Mouse (Mus musculus): ENCODE measurements around the gene Tnnc1. TPM values are rescaled to one million over a fixed set of nuclear protein-coding genes. Genes with fewer than 3 reads are reported as not detected.

The Tnnc1 gene
- polyA plus RNA-seq, 1 experiment: 24.4 TPM

- no peaks in the 10 kb centered on the region; the same call in 1 of the 2 replicates for H3K4me1 ChIP-seq (ENCODE audit: control insufficient read depth, insufficient read depth, insufficient read length, low read length)
- no peak overlapping the region for H3K27ac ChIP-seq (replicated peaks; ENCODE audit: low read depth, low read length)
- no peak overlapping the region for H3K4me3 ChIP-seq (ENCODE audit: insufficient read depth, low read depth, low read length)
Measured at GRCm38 (mm10) chr14:31248396-31248795, 40.3 kb downstream of the Tnnc1 start.

GRCm38 (mm10) chr14:31250222-31251083 lies 42.3 kb downstream of the Tnnc1 start:
- peak overlapping the region; percentile 85 for H3K4me3 ChIP-seq (ENCODE audit: insufficient read depth, low read depth, low read length)
- peak overlapping the region; percentile 96 for H3K27ac ChIP-seq (replicated peaks; ENCODE audit: low read depth, low read length)

GRCm38 (mm10) chr14:31251084-31251604 lies 43.0 kb downstream of the Tnnc1 start, which contains the start of the genes Phf7 and Bap1:
Phf7 (minus strand) TSS chr14:31251317.
Bap1 (plus strand) TSS chr14:31251450.
- peak within 1 kb of the TSS; percentile 85 for H3K4me3 ChIP-seq (ENCODE audit: insufficient read depth, low read depth, low read length)

More at GRCm38 (mm10) chr14:31250222-31251083, 42.3 kb downstream of the Tnnc1 start:
- H3K4me1 ChIP-seq (ENCODE audit: control insufficient read depth, insufficient read depth, insufficient read length, low read length): no peaks in the 10 kb centered on the region; the same call in 1 of the 2 replicates

GRCm38 (mm10) chr14:31251626-31252025 lies 43.5 kb downstream of the Tnnc1 start:
- Histone ChIP-seq H3K4me3 (ENCODE audit: insufficient read depth, low read depth, low read length) (peak overlapping the region; percentile 79), H3K4me1 (ENCODE audit: control insufficient read depth, insufficient read depth, insufficient read length, low read length) (no peaks in the 10 kb centered on the region; the same call in 1 of the 2 replicates), H3K27ac (replicated peaks; ENCODE audit: low read depth, low read length) (peak overlapping the region; percentile 53)

More at GRCm38 (mm10) chr14:31251084-31251604, 43.0 kb downstream of the Tnnc1 start, which contains the start of the genes Phf7 and Bap1:
- H3K27ac ChIP-seq (replicated peaks; ENCODE audit: low read depth, low read length): peak within 1 kb of the TSS; percentile 96
- H3K4me1 ChIP-seq (ENCODE audit: control insufficient read depth, insufficient read depth, insufficient read length, low read length): no peaks in the 10 kb centered on the region; the same call in 1 of the 2 replicates

- no peak overlapping the region for H3K27ac ChIP-seq (replicated peaks; ENCODE audit: low read depth, low read length)
- peak overlapping the region; percentile 79 for H3K4me3 ChIP-seq (ENCODE audit: insufficient read depth, low read depth, low read length)
- H3K4me1 ChIP-seq (ENCODE audit: control insufficient read depth, insufficient read depth, insufficient read length, low read length): no peaks in the 10 kb centered on the region; the same call in 1 of the 2 replicates
Measured at GRCm38 (mm10) chr14:31252091-31252490, 44.0 kb downstream of the Tnnc1 start.

- Histone ChIP-seq H3K4me1 (ENCODE audit: control insufficient read depth, insufficient read depth, insufficient read length, low read length) (no peaks in the 10 kb centered on the region), H3K27ac (replicated peaks; ENCODE audit: low read depth, low read length) (no peak overlapping the region), H3K4me3 (ENCODE audit: insufficient read depth, low read depth, low read length) (no peak overlapping the region)
Measured at GRCm38 (mm10) chr14:31258476-31259050, 50.5 kb downstream of the Tnnc1 start.

GRCm38 (mm10) chr14:31260374-31260773 lies 52.3 kb downstream of the Tnnc1 start:
- Histone ChIP-seq H3K4me3 (ENCODE audit: insufficient read depth, low read depth, low read length) (no peak overlapping the region), H3K27ac (replicated peaks; ENCODE audit: low read depth, low read length) (no peak overlapping the region), H3K4me1 (ENCODE audit: control insufficient read depth, insufficient read depth, insufficient read length, low read length) (no peaks in the 10 kb centered on the region)

- Histone ChIP-seq H3K4me3 (ENCODE audit: insufficient read depth, low read depth, low read length) (no peak overlapping the region), H3K27ac (replicated peaks; ENCODE audit: low read depth, low read length) (no peak overlapping the region), H3K4me1 (ENCODE audit: control insufficient read depth, insufficient read depth, insufficient read length, low read length) (no peaks in the 10 kb centered on the region)
Measured at GRCm38 (mm10) chr14:31260932-31261331, 52.8 kb downstream of the Tnnc1 start.

Other genes with a start within 250 kb of the Tnnc1 start
- gene Glt8d1, start 206.9 kb upstream of the Tnnc1 start, polyA plus RNA-seq (2012; ENCODE audit: insufficient read depth, insufficient read length, missing spikeins): 12.4 and 13.8 TPM in 2 replicates
- gene Spcs1, start 206.6 kb upstream of the Tnnc1 start, polyA plus RNA-seq (2012; ENCODE audit: insufficient read depth, insufficient read length, missing spikeins): 153 and 202 TPM in 2 replicates
- gene Pbrm1, start 189.2 kb upstream of the Tnnc1 start, polyA plus RNA-seq (2012; ENCODE audit: insufficient read depth, insufficient read length, missing spikeins): 12.9 and 19.0 TPM in 2 replicates
- gene Gnl3, start 189.2 kb upstream of the Tnnc1 start, polyA plus RNA-seq (2012; ENCODE audit: insufficient read depth, insufficient read length, missing spikeins): 25.5 and 43.9 TPM in 2 replicates
- gene Smim4, start 79.4 kb upstream of the Tnnc1 start, polyA plus RNA-seq (2012; ENCODE audit: insufficient read depth, insufficient read length, missing spikeins): 119 and 175 TPM in 2 replicates
- 2.5 and 4.0 TPM in 2 replicates for gene Nt5dc2, start 77.3 kb upstream of the Tnnc1 start, polyA plus RNA-seq (2012; ENCODE audit: insufficient read depth, insufficient read length, missing spikeins)
- 25.2 and 28.0 TPM in 2 replicates for gene Stab1, start 39.7 kb upstream of the Tnnc1 start, polyA plus RNA-seq (2012; ENCODE audit: insufficient read depth, insufficient read length, missing spikeins)
- gene Nisch, start 8.6 kb downstream of the Tnnc1 start, polyA plus RNA-seq (2012; ENCODE audit: insufficient read depth, insufficient read length, missing spikeins): 83.6 and 84.5 TPM in 2 replicates
- gene Sema3g, start 9.5 kb downstream of the Tnnc1 start, polyA plus RNA-seq (2012; ENCODE audit: insufficient read depth, insufficient read length, missing spikeins): 5.4 and 10.5 TPM in 2 replicates
- gene Phf7, start 43.0 kb downstream of the Tnnc1 start, polyA plus RNA-seq (2012; ENCODE audit: insufficient read depth, insufficient read length, missing spikeins): 7.3 and 9.9 TPM in 2 replicates
- 17.8 and 22.0 TPM in 2 replicates for gene Bap1, start 43.1 kb downstream of the Tnnc1 start, polyA plus RNA-seq (2012; ENCODE audit: insufficient read depth, insufficient read length, missing spikeins)
- not detected in 2 replicates for gene Dnah1, start 115.6 kb downstream of the Tnnc1 start, polyA plus RNA-seq (2012; ENCODE audit: insufficient read depth, insufficient read length, missing spikeins)
- gene Capn7, start 128.3 kb downstream of the Tnnc1 start, polyA plus RNA-seq (2012; ENCODE audit: insufficient read depth, insufficient read length, missing spikeins): 14.9 and 16.9 TPM in 2 replicates
- gene Sh3bp5, start 227.8 kb downstream of the Tnnc1 start, polyA plus RNA-seq (2012; ENCODE audit: insufficient read depth, insufficient read length, missing spikeins): 65.9 and 67.5 TPM in 2 replicates

Measured in brown adipose tissue, adult 24 weeks (tissue).